Mouse (Mus musculus): Measurements from ENCODE around the gene Dgkb.

- TF ChIP-seq CTCF (IDR thresholded peaks at IDR 0.05; ENCODE audit: extremely low read depth, insufficient read length, insufficient replicate concordance, low read depth, low read length) (no peak), POLR2A (IDR thresholded peaks at IDR 0.05; ENCODE audit: low read depth, low read length) (no peak)
Observed at GRCm38 (mm10) chr12:38577141-38577540, 759.6 kb downstream of the Dgkb start.

All from small intestine, adult 2 months (tissue).